Comparison of ENCODE assay signal across 21 mouse cellular contexts in genomic region chr4:41174631-41175030, GRCm38 (mm10). TPM values are rescaled to one million over a fixed set of nuclear protein-coding genes. Genes with fewer than 3 reads are reported as not detected.
DNase-seq lines count a peak whose midpoint lies in the region; ATAC-seq lines count a peak whose summit lies in the region.
"Had no signal": no experiment of that assay in that cellular context is flagged by ENCODE, and none has a peak within 500 bp of the region (broad histone marks: within the 10 kb centered on the region; RNA-seq: fewer than 3 reads in every experiment).

No protein-coding gene starts in this region.

- H3K4me3 ChIP-seq in embryonic facial prominence, embryonic 14.5 days (ENCODE audit: low read depth, low read length): no peak overlapping the region
- H3K4me3 ChIP-seq in embryonic facial prominence, embryonic 10.5 days: no peak overlapping the region
- no peak overlapping the region for H3K4me3 ChIP-seq in kidney, embryonic 15.5 days (replicated peaks)
- no peak overlapping the region for H3K4me3 ChIP-seq in midbrain, embryonic 11.5 days (ENCODE audit: low read depth, low read length)
- no peak overlapping the region for H3K4me3 ChIP-seq in midbrain, embryonic 14.5 days (replicated peaks; ENCODE audit: low read depth, low read length)
- H3K4me3 ChIP-seq: embryonic facial prominence, embryonic 12.5 days; erythroblast, embryonic 14.5 days; forebrain, embryonic 15.5 days; gastrocnemius, adult 2 months; hindbrain, embryonic 12.5 days; hindbrain, embryonic 15.5 days had no signal

- peak; percentile 35 for DNase-seq in embryonic facial prominence, embryonic 14.5 days (ENCODE audit: low spot score)
- DNase-seq in embryonic facial prominence, embryonic 10.5 days (ENCODE audit: low spot score): no peak
- no peak for DNase-seq in kidney, adult 18-20 months
- peak; percentile 41 for DNase-seq in midbrain, embryonic 11.5 days (ENCODE audit: low spot score, missing footprints)
- no peak for DNase-seq in midbrain, embryonic 14.5 days
- DNase-seq: adrenal gland, adult 8-10 months; adrenal gland, postnatal 25 days; cerebellum, adult 18-20 months; cerebellum, adult 9-10 months; cerebellum, postnatal 14 days; gastrocnemius, adult 2 months; gastrocnemius, postnatal 14 days; heart, adult 11 months had no signal

- H3K36me3 ChIP-seq in embryonic facial prominence, embryonic 14.5 days (ENCODE audit: control insufficient read depth, insufficient read depth, low read length): peaks cover 41% of the 10 kb centered on the region
- peaks cover 71% of the 10 kb centered on the region for H3K36me3 ChIP-seq in embryonic facial prominence, embryonic 10.5 days (replicated peaks)
- peaks cover 55% of the 10 kb centered on the region for H3K36me3 ChIP-seq in kidney, embryonic 15.5 days
- no peaks in the 10 kb centered on the region for H3K36me3 ChIP-seq in midbrain, embryonic 11.5 days (ENCODE audit: control insufficient read depth, insufficient read depth, low read length)
- H3K36me3 ChIP-seq in midbrain, embryonic 14.5 days (ENCODE audit: control insufficient read depth, insufficient read depth, low read length): peaks cover 33% of the 10 kb centered on the region

- no peaks in the 10 kb centered on the region for H3K27me3 ChIP-seq in embryonic facial prominence, embryonic 14.5 days (replicated peaks; ENCODE audit: control insufficient read depth, insufficient read depth, low read length)
- no peaks in the 10 kb centered on the region for H3K27me3 ChIP-seq in embryonic facial prominence, embryonic 10.5 days (replicated peaks; ENCODE audit: low read depth, poor library complexity, severe bottlenecking)
- no peaks in the 10 kb centered on the region for H3K27me3 ChIP-seq in kidney, embryonic 15.5 days
- H3K27me3 ChIP-seq in midbrain, embryonic 11.5 days (ENCODE audit: control insufficient read depth, insufficient read depth, low read length): no peaks in the 10 kb centered on the region
- no peaks in the 10 kb centered on the region for H3K27me3 ChIP-seq in midbrain, embryonic 14.5 days (ENCODE audit: control insufficient read depth, insufficient read depth, low read length)
- H3K27me3 ChIP-seq: embryonic facial prominence, embryonic 12.5 days; forebrain, embryonic 15.5 days; hindbrain, embryonic 12.5 days; hindbrain, embryonic 15.5 days had no signal

- no peak overlapping the region for H3K4me2 ChIP-seq in embryonic facial prominence, embryonic 14.5 days (ENCODE audit: low read depth, low read length)
- H3K4me2 ChIP-seq in kidney, embryonic 15.5 days: no peak overlapping the region
- no peak overlapping the region for H3K4me2 ChIP-seq in midbrain, embryonic 11.5 days
- no peak overlapping the region for H3K4me2 ChIP-seq in midbrain, embryonic 14.5 days (ENCODE audit: low read length)
- H3K4me2 ChIP-seq: embryonic facial prominence, embryonic 12.5 days; forebrain, embryonic 15.5 days; heart, embryonic 11.5 days; hindbrain, embryonic 12.5 days; hindbrain, embryonic 15.5 days had no signal

- H3K9ac ChIP-seq in embryonic facial prominence, embryonic 14.5 days (ENCODE audit: low read depth, low read length): no peak overlapping the region
- no peak overlapping the region for H3K9ac ChIP-seq in kidney, embryonic 15.5 days
- H3K9ac ChIP-seq in midbrain, embryonic 11.5 days (ENCODE audit: low read length): no peak overlapping the region
- no peak overlapping the region for H3K9ac ChIP-seq in midbrain, embryonic 14.5 days (replicated peaks; ENCODE audit: low read length)
- H3K9ac ChIP-seq: embryonic facial prominence, embryonic 12.5 days; forebrain, embryonic 15.5 days; hindbrain, embryonic 12.5 days; hindbrain, embryonic 15.5 days had no signal

- no peaks in the 10 kb centered on the region for H3K4me1 ChIP-seq in embryonic facial prominence, embryonic 14.5 days (ENCODE audit: control insufficient read depth, insufficient read depth, low read length)
- H3K4me1 ChIP-seq in embryonic facial prominence, embryonic 10.5 days: no peaks in the 10 kb centered on the region
- no peaks in the 10 kb centered on the region for H3K4me1 ChIP-seq in kidney, embryonic 15.5 days
- H3K4me1 ChIP-seq in midbrain, embryonic 11.5 days (ENCODE audit: control insufficient read depth, insufficient read depth, low read length): no peaks in the 10 kb centered on the region
- no peaks in the 10 kb centered on the region for H3K4me1 ChIP-seq in midbrain, embryonic 14.5 days (ENCODE audit: control insufficient read depth, insufficient read depth, low read length)
- H3K4me1 ChIP-seq: embryonic facial prominence, embryonic 12.5 days; hindbrain, embryonic 12.5 days; hindbrain, embryonic 15.5 days had no signal

- 74% methylated on average over 2 of the region's 2 CpGs for WGBS in embryonic facial prominence, embryonic 14.5 days
- WGBS in embryonic facial prominence, embryonic 10.5 days: 83% methylated on average over 2 of the region's 2 CpGs
- 79% methylated on average over 2 of the region's 2 CpGs for WGBS in kidney, embryonic 15.5 days
- WGBS in midbrain, embryonic 11.5 days: 71% methylated on average over 2 of the region's 2 CpGs
- WGBS in midbrain, embryonic 14.5 days: 89% methylated on average over 2 of the region's 2 CpGs

- no peak for ATAC-seq in embryonic facial prominence, embryonic 14.5 days (ENCODE audit: low read depth)
- no peak for ATAC-seq in kidney, embryonic 15.5 days (replicated peaks; ENCODE audit: low FRiP score)
- no peak for ATAC-seq in midbrain, embryonic 11.5 days (ENCODE audit: low FRiP score)
- no peak for ATAC-seq in midbrain, embryonic 14.5 days (ENCODE audit: low FRiP score, low TSS enrichment)
- ATAC-seq: activated CD4-positive, CD25-positive, alpha-beta regulatory T cell, adult 4 months; forebrain, embryonic 15.5 days had no signal

- no peaks in the 10 kb centered on the region for H3K9me3 ChIP-seq in embryonic facial prominence, embryonic 14.5 days (ENCODE audit: control insufficient read depth, low read length)
- no peaks in the 10 kb centered on the region for H3K9me3 ChIP-seq in embryonic facial prominence, embryonic 10.5 days
- no peaks in the 10 kb centered on the region for H3K9me3 ChIP-seq in kidney, embryonic 15.5 days (replicated peaks)
- H3K9me3 ChIP-seq in midbrain, embryonic 11.5 days (ENCODE audit: control insufficient read depth, low read length): no peaks in the 10 kb centered on the region
- H3K9me3 ChIP-seq in midbrain, embryonic 14.5 days (ENCODE audit: control insufficient read depth, low read length): no peaks in the 10 kb centered on the region
- H3K9me3 ChIP-seq: embryonic facial prominence, embryonic 12.5 days; forebrain, embryonic 15.5 days; hindbrain, embryonic 12.5 days; hindbrain, embryonic 15.5 days had no signal

- no peak overlapping the region for H3K27ac ChIP-seq in embryonic facial prominence, embryonic 14.5 days (replicated peaks; ENCODE audit: low read depth, low read length)
- no peak overlapping the region for H3K27ac ChIP-seq in embryonic facial prominence, embryonic 10.5 days (replicated peaks)
- peak overlapping the region; percentile 42; the same call in 1 of the 2 replicates for H3K27ac ChIP-seq in kidney, embryonic 15.5 days
- no peak overlapping the region for H3K27ac ChIP-seq in midbrain, embryonic 11.5 days (ENCODE audit: low read depth, low read length)
- H3K27ac ChIP-seq in midbrain, embryonic 14.5 days (replicated peaks; ENCODE audit: low read depth, low read length): no peak overlapping the region
- H3K27ac ChIP-seq: embryonic facial prominence, embryonic 12.5 days; forebrain, embryonic 15.5 days; gastrocnemius, adult 2 months; hindbrain, embryonic 12.5 days; hindbrain, embryonic 15.5 days had no signal

RNA-seq across cellular contexts. Expression of gene Ube2r2, which starts 39.1 kb away (rescaled TPM):
- polyA plus RNA-seq in embryonic facial prominence, embryonic 14.5 days (2014; fragmentation: Nextera tagmentation; extraction: Ambion mirVana): 83.7 and 90.7 TPM in 2 replicates
- polyA plus RNA-seq in embryonic facial prominence, embryonic 10.5 days (2016; fragmentation: Nextera tagmentation; extraction: Ambion mirVana): 95.7 and 96.7 TPM in 2 replicates
- 81.7 and 84.4 TPM in 2 replicates for polyA plus RNA-seq in kidney, embryonic 15.5 days (2015; fragmentation: Nextera tagmentation; extraction: Ambion mirVana)
- polyA plus RNA-seq in midbrain, embryonic 11.5 days (2014; fragmentation: Nextera tagmentation; extraction: Ambion mirVana): 95.5 and 99.0 TPM in 2 replicates
- 75.7 and 80.7 TPM in 2 replicates for polyA plus RNA-seq in midbrain, embryonic 14.5 days (2014; fragmentation: Nextera tagmentation; extraction: Ambion mirVana)

RNA-seq across cellular contexts. Expression of gene Nol6, which starts 50.4 kb away (rescaled TPM):
- polyA plus RNA-seq in embryonic facial prominence, embryonic 14.5 days (2014; fragmentation: Nextera tagmentation; extraction: Ambion mirVana): 24.9 and 29.4 TPM in 2 replicates
- 34.5 and 36.8 TPM in 2 replicates for polyA plus RNA-seq in embryonic facial prominence, embryonic 10.5 days (2016; fragmentation: Nextera tagmentation; extraction: Ambion mirVana)
- polyA plus RNA-seq in kidney, embryonic 15.5 days (2015; fragmentation: Nextera tagmentation; extraction: Ambion mirVana): 30.4 and 33.1 TPM in 2 replicates
- polyA plus RNA-seq in midbrain, embryonic 11.5 days (2014; fragmentation: Nextera tagmentation; extraction: Ambion mirVana): 17.6 and 19.1 TPM in 2 replicates
- 35.7 and 38.1 TPM in 2 replicates for polyA plus RNA-seq in midbrain, embryonic 14.5 days (2014; fragmentation: Nextera tagmentation; extraction: Ambion mirVana)

Comparison
In these comparisons a context has a peak if more than half of its experiments do, and no peak if none do; other contexts are left out.
1. DNase-seq: peak in embryonic facial prominence, embryonic 14.5 days (single experiment) and midbrain, embryonic 11.5 days (single experiment); none in embryonic facial prominence, embryonic 10.5 days (single experiment), kidney, adult 18-20 months (single experiment) and midbrain, embryonic 14.5 days (single experiment).